Mouse (Mus musculus) neural tube, postnatal 0 days (tissue): ENCODE measurements around the gene Sectm1a. TPM values are rescaled to one million over a fixed set of nuclear protein-coding genes. Genes with fewer than 3 reads are reported as not detected.

Experiments
- polyA plus RNA-seq: library from polyadenylated mRNA; unstranded; fragments of >200 nt; fragmentation: Nextera tagmentation; extraction: Ambion mirVana; gene quantifications from 2 replicates; pipeline ENCODE4 v1.2.1, GENCODE M21; 2015

Gene Sectm1a
- 0.26 and 0.50 TPM in 2 replicates for polyA plus RNA-seq

GRCm38 (mm10) chr11:121081120-121081519 lies at the start of gene Sectm1a:
TSS of gene Sectm1a (minus strand) at chr11:121081220.

GRCm38 (mm10) chr11:121118577-121118976 lies 37.6 kb upstream of the Sectm1a start, which contains the start of gene Tex19.2:
TSS of gene Tex19.2 (minus strand) at chr11:121118677.

GRCm38 (mm10) chr11:121063379-121063778 lies 17.6 kb downstream of the Sectm1a start, which contains the start of gene Sectm1b:
TSS of gene Sectm1b (minus strand) at chr11:121063569.

GRCm38 (mm10) chr11:121039302-121039701 lies 41.7 kb downstream of the Sectm1a start, which contains the start of gene Cd7:
TSS of gene Cd7 (minus strand) at chr11:121039418.

Other genes with a start within 250 kb of the Sectm1a start
- 4.0 and 4.1 TPM in 2 replicates for gene Ccdc57, start 148.3 kb downstream of the Sectm1a start, polyA plus RNA-seq
- 3.7 and 4.1 TPM in 2 replicates for gene Slc16a3, start 132.7 kb downstream of the Sectm1a start, polyA plus RNA-seq
- gene Csnk1d, start 89.9 kb downstream of the Sectm1a start, polyA plus RNA-seq = 87.4 and 94.5 TPM in 2 replicates
- gene Cd7, start 41.8 kb downstream of the Sectm1a start, polyA plus RNA-seq = 0.18 TPM in 1 of 2 replicates, not detected in the other
- not detected in 2 replicates for gene Sectm1b, start 17.7 kb downstream of the Sectm1a start, polyA plus RNA-seq
- gene Tex19.2, start 37.5 kb upstream of the Sectm1a start, polyA plus RNA-seq = not detected in 2 replicates
- 0.09 TPM in 1 of 2 replicates, not detected in the other for gene Tex19.1, start 64.9 kb upstream of the Sectm1a start, polyA plus RNA-seq
- 0.72 and 0.88 TPM in 2 replicates for gene Uts2r, start 79.1 kb upstream of the Sectm1a start, polyA plus RNA-seq
- gene Hexdc, start 123.2 kb upstream of the Sectm1a start, polyA plus RNA-seq = 35.7 and 46.1 TPM in 2 replicates
- 36.1 and 39.1 TPM in 2 replicates for gene Ogfod3, start 123.5 kb upstream of the Sectm1a start, polyA plus RNA-seq
- 24.0 and 25.7 TPM in 2 replicates for gene Cybc1, start 148.1 kb upstream of the Sectm1a start, polyA plus RNA-seq
- 34.3 and 34.8 TPM in 2 replicates for gene Narf, start 156.0 kb upstream of the Sectm1a start, polyA plus RNA-seq
- gene Foxk2, start 178.8 kb upstream of the Sectm1a start, polyA plus RNA-seq = 17.5 and 23.6 TPM in 2 replicates